Mouse (Mus musculus) induced T-regulatory cell, adult 2 months (primary cell): ENCODE data around the gene Fh1.

ENCODE experiments used
- DNase-seq: peaks from one replicate; pipeline ENCODE4 v3.0.0-alpha.2; 2012; ENCODE audit warnings: low read depth

The Fh1 gene

GRCm38 (mm10) chr1:175625257-175625879, at the start of gene Fh1:
Gene Fh1 (minus strand): TSS chr1:175625635.
- peak; percentile 98 for DNase-seq

GRCm38 (mm10) chr1:175675116-175675515, 49.7 kb upstream of the Fh1 start:
- DNase-seq: no peak

GRCm38 (mm10) chr1:175673563-175674325, 48.3 kb upstream of the Fh1 start:
- DNase-seq: no peak

GRCm38 (mm10) chr1:175671626-175672025, 46.2 kb upstream of the Fh1 start:
- DNase-seq: peak; percentile 21

- DNase-seq: peak; percentile 15
These were observed 44.6 kb upstream of the Fh1 start for GRCm38 (mm10) chr1:175670042-175670441.

- DNase-seq: no peak
These were observed 44.0 kb upstream of the Fh1 start for GRCm38 (mm10) chr1:175669456-175669855.

- DNase-seq: peak; percentile 58
These were observed 43.4 kb upstream of the Fh1 start for GRCm38 (mm10) chr1:175668666-175669405.

- DNase-seq: no peak
These were observed 34.5 kb upstream of the Fh1 start for GRCm38 (mm10) chr1:175659900-175660299.

GRCm38 (mm10) chr1:175648615-175649014, 23.2 kb upstream of the Fh1 start:
- DNase-seq: no peak

GRCm38 (mm10) chr1:175646952-175647351, 21.5 kb upstream of the Fh1 start:
- no peak for DNase-seq

GRCm38 (mm10) chr1:175643496-175644265, 18.2 kb upstream of the Fh1 start:
- DNase-seq: no peak

GRCm38 (mm10) chr1:175640435-175641150, 15.2 kb upstream of the Fh1 start:
- DNase-seq: no peak

GRCm38 (mm10) chr1:175639072-175639471, 13.6 kb upstream of the Fh1 start:
- DNase-seq: no peak

- no peak for DNase-seq
These were observed 12.2 kb upstream of the Fh1 start for GRCm38 (mm10) chr1:175637677-175638076.

GRCm38 (mm10) chr1:175632470-175632869, 7.0 kb upstream of the Fh1 start:
- DNase-seq: no peak

- DNase-seq: peak; percentile 63
These were observed 6.3 kb upstream of the Fh1 start for GRCm38 (mm10) chr1:175631721-175632221.

GRCm38 (mm10) chr1:175631080-175631479, 5.6 kb upstream of the Fh1 start:
- peak; percentile 14 for DNase-seq

- no peak for DNase-seq
These were observed 4.9 kb upstream of the Fh1 start for GRCm38 (mm10) chr1:175630345-175630744.

GRCm38 (mm10) chr1:175629248-175629647, 3.8 kb upstream of the Fh1 start:
- DNase-seq: no peak

- peak; percentile 82 for DNase-seq
These were observed 706 bp upstream of the Fh1 start for GRCm38 (mm10) chr1:175625990-175626692.

GRCm38 (mm10) chr1:175623656-175624055, 1.8 kb downstream of the Fh1 start:
- DNase-seq: no peak
